Mouse (Mus musculus) small intestine, adult 2 months (tissue): ENCODE data around the gene Mdfi. TPM values are rescaled to one million over a fixed set of nuclear protein-coding genes. Genes with fewer than 3 reads are reported as not detected.
A peak's percentile ranks its signal among the peaks of the same experiment; 100 is the strongest.

ENCODE experiments used
- H3K27ac ChIP-seq: fragments of 200-500 bp; 2 replicates; pipeline ENCODE4 v1.5.1; 2012; ENCODE audit warnings: low read depth, low read length, control low read depth, inconsistent platforms; ENCODE audit not compliant: insufficient read depth
- H3K27me3 ChIP-seq: fragments of 200-500 bp; 2 replicates; pipeline ENCODE4 v1.6.1; 2012; ENCODE audit warnings: mild to moderate bottlenecking, moderate library complexity, low read length, inconsistent platforms; ENCODE audit not compliant: control insufficient read depth, insufficient read depth
- H3K36me3 ChIP-seq: fragments of 200-500 bp; 2 replicates; pipeline ENCODE4 v1.6.1; 2012; ENCODE audit warnings: mild to moderate bottlenecking, low read length, control low read depth, inconsistent platforms; ENCODE audit not compliant: control insufficient read depth, insufficient read depth
- H3K4me1 ChIP-seq: fragments of 200-500 bp; 2 replicates; pipeline ENCODE4 v1.6.1; 2012; ENCODE audit warnings: low read length, inconsistent platforms, mixed read lengths; ENCODE audit not compliant: control insufficient read depth, insufficient read depth, insufficient read length
- H3K4me3 ChIP-seq: fragments of 200-500 bp; 2 replicates; pipeline ENCODE4 v1.5.1; 2012; ENCODE audit warnings: low read depth, mild to moderate bottlenecking, control low read depth, inconsistent platforms, low read length, moderate library complexity
- CTCF ChIP-seq: fragments of 200-500 bp; IDR thresholded peaks from 2 replicates; pipeline ENCODE4 v1.5.1; 2012; ENCODE audit warnings: low read depth, mild to moderate bottlenecking, control low read depth, inconsistent platforms, low read length, moderate library complexity, mixed read lengths; ENCODE audit not compliant: insufficient replicate concordance, insufficient read length; ENCODE audit errors: extremely low read depth
- POLR2A ChIP-seq: fragments of 200-500 bp; IDR thresholded peaks from 2 replicates; pipeline ENCODE4 v1.6.1; 2012; ENCODE audit warnings: low read depth, mild to moderate bottlenecking, control low read depth, inconsistent platforms, low read length, moderate library complexity
- WGBS: fragments of 180-500 bp; shearing (Covaris S2); methylation state at CpG from one replicate; pipeline ENCODE4 v1.1.7; 2018; 5-methylcytosine and 5-hydroxymethylcytosine counted together
- polyA plus RNA-seq: library from polyadenylated mRNA; depleted of rRNA; stranded (reverse); fragments of >200 nt; gene quantifications from 2 replicates; pipeline ENCODE4 v1.2.3, GENCODE M21; 2012; rRNA removed

Mdfi gene
- polyA plus RNA-seq, 1 experiment: 7.3 TPM

DNA sequence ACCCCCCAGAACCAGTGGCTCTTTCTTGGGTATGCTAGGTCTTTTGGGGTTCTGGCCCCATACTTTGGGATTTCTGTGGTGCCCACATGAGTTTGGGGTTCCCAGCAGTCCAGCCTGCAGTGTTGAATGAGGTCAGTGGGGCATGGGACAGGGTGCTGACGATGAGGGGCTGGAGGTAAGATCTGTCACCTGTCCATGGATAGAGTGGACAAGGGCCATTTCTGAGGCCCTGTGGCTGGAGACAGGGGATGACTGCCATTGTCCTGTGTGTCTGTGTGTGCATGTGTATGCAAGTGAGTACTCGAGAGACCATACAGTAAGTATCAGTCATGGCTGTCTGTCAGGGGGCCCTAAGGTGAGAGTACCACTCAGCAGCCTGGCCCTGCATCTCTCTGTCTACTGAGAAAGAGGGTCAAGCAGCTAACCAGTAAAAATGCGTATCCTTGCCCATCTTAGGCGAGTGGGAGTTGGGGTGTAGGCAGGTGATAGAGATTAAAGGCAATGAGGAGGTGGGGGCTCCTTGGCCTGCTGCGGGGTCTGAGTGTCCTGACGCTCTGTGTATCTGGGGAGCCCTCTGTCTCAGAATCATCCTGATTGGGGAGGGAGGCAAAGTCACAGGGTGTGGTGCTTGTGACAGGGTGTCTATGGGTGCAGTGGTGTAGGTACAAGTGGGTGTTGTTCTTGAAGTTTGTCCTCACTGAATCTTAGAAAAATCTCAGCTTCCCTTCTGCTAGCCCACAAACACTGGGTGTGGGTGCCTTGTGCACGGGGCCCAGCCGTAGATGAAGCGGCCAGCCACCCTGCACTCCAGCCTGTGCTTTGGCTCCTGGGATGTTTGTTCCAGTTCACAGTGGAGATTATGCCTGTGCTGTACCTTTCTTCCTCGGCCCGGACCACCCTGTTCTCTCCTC, 64.8 kb downstream of the Mdfi start:
- Histone ChIP-seq H3K4me3 (peak overlapping the region; percentile 10; the same call in 1 of the 2 replicates), H3K27me3 (no peaks in the 10 kb centered on the region), H3K4me1 (peaks cover 18% of the 10 kb centered on the region), H3K36me3 (no peaks in the 10 kb centered on the region; the same call in 1 of the 2 replicates), H3K27ac (peak overlapping the region; percentile 53)
- 85% methylated on average over 11 of the region's 11 CpGs for WGBS
- TF ChIP-seq CTCF: no peak
- TF ChIP-seq POLR2A: no peak

- Histone ChIP-seq H3K36me3 (no peaks in the 10 kb centered on the region; the same call in 1 of the 2 replicates), H3K27me3 (no peaks in the 10 kb centered on the region), H3K27ac (peak overlapping the region; percentile 53), H3K4me3 (peak overlapping the region; percentile 10), H3K4me1 (peaks cover 18% of the 10 kb centered on the region)
- peak; percentile 36; the same call in 1 of the 2 replicates for TF ChIP-seq CTCF
- no peak for TF ChIP-seq POLR2A
- 50% methylated on average over 12 of the region's 12 CpGs for WGBS
These were observed 65.7 kb downstream of the Mdfi start for GRCm38 (mm10) chr17:47768707-47769276.

DNA sequence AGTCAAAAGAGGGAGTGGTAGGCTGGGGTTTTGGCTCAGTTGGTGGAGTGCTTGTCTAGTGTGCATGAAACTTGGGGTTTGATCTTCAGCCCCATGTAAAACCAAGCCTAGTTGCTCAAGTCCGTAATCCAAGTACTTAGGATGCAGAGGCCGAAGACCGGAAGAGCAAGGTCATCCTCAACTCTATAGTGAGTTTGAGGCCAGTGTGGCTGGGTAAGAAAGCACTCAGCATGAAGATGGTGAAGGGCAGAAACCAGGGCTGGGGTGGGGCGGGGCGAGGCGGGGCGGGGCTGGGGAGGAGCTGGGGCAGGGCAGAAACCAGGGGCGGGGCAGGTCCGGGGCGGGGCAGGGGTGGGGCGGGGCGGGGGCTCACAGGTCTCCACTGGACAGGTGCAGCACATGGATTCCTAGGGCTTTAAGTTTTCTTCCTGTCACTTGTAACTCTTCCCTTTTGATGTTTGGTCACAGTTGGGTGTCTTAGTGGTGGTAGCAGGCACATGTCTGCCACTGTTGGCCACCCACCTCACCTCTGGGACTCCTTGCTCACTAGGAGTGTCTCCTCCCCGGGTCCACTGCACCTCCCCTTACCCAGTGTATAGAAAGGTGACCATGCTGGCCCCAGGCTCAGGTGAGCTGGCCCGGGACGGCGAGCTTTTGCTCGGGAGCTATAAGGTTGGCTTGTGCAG, 66.9 kb downstream of the Mdfi start:
- peaks cover 18% of the 10 kb centered on the region for H3K4me1 ChIP-seq
- H3K36me3 ChIP-seq: no peaks in the 10 kb centered on the region; the same call in 1 of the 2 replicates
- 32% methylated on average over 17 of the region's 17 CpGs for WGBS
- peak overlapping the region; percentile 50 for H3K27ac ChIP-seq
- no peaks in the 10 kb centered on the region for H3K27me3 ChIP-seq
- no peak overlapping the region for H3K4me3 ChIP-seq
- no peak for TF ChIP-seq CTCF

DNA sequence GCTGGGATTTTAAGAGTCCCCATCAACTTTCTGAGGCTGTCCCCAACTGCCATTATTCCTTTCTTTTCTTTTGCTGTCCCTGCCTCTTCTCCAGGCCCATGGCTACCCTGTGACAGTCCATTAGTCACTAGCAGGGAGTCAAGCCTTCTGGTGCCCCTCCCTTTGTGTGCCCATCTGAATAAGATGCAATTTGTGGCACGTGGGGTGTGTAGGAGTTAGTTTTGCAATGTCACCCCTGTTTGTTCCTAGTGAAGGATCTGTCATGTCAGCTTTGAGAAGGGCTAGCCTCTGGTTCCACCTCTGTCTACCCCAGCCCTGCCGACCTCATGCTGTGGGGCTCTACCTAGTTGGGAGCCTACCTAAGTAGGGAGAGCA, 67.4 kb downstream of the Mdfi start:
- no peaks in the 10 kb centered on the region; the same call in 1 of the 2 replicates for H3K36me3 ChIP-seq
- TF ChIP-seq POLR2A: no peak
- no peak for TF ChIP-seq CTCF
- WGBS: 57% methylated on average over 2 of the region's 2 CpGs
- peaks cover 18% of the 10 kb centered on the region for H3K4me1 ChIP-seq
- no peaks in the 10 kb centered on the region for H3K27me3 ChIP-seq
- no peak overlapping the region for H3K4me3 ChIP-seq
- peak overlapping the region; percentile 50 for H3K27ac ChIP-seq

DNA sequence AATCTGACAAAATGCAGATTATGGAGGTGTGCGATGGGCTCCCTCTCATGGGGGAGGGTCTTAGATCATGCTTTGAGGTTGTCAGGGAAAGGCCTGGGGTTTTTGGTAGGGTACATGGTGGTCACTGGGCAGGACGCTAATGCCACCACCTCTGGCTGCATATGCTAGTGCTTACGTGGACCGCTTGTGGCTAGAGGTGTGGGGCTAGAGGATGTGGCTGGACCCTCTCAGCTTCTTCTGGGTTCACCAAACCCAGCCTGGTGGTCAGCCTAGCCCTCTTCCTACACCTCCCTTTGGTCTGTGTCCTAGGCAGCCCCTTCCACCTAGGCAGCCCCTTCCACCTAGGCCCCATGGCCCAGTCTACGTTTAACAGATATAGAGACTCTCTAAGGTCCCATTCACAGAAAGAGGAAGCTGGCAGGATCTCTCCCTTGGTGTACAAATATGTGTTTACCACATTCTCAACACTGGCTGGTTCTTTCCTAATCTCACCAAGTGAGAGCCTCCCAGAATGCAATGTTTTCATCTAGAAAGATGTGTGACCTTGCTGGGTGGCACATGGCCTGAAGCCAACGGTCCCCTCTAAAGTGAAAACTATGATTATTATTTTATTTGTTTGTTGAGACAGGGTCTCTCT, 68.0 kb downstream of the Mdfi start:
- Histone ChIP-seq H3K36me3 (no peaks in the 10 kb centered on the region; the same call in 1 of the 2 replicates), H3K27ac (peak overlapping the region; percentile 20; the same call in 1 of the 2 replicates), H3K27me3 (no peaks in the 10 kb centered on the region), H3K4me3 (no peak overlapping the region), H3K4me1 (peaks cover 18% of the 10 kb centered on the region)
- TF ChIP-seq POLR2A: no peak
- TF ChIP-seq CTCF: no peak
- 83% methylated on average over 6 of the region's 6 CpGs for WGBS

- 83% methylated on average over 4 of the region's 4 CpGs for WGBS
- Histone ChIP-seq H3K36me3 (no peaks in the 10 kb centered on the region; the same call in 1 of the 2 replicates), H3K4me3 (no peak overlapping the region), H3K27ac (peak overlapping the region; percentile 20; the same call in 1 of the 2 replicates), H3K27me3 (no peaks in the 10 kb centered on the region), H3K4me1 (peaks cover 18% of the 10 kb centered on the region)
- TF ChIP-seq CTCF (no peak), POLR2A (no peak)
These were observed 68.5 kb downstream of the Mdfi start for GRCm38 (mm10) chr17:47765986-47766385.

Other genes starting within 250 kb of the Mdfi start
- gene Bysl, start 223.2 kb downstream of the Mdfi start, polyA plus RNA-seq: 3.3 and 3.5 TPM in 2 replicates
- gene Med20, start 223.1 kb downstream of the Mdfi start, polyA plus RNA-seq: 7.3 and 11.3 TPM in 2 replicates
- gene Gm20517, start 223.1 kb downstream of the Mdfi start, polyA plus RNA-seq: 0.88 and 1.7 TPM in 2 replicates
- gene Usp49, start 204.0 kb downstream of the Mdfi start, polyA plus RNA-seq: 2.3 and 4.6 TPM in 2 replicates
- gene Tomm6, start 146.3 kb downstream of the Mdfi start, polyA plus RNA-seq: 41.1 and 59.0 TPM in 2 replicates
- gene Frs3, start 145.7 kb downstream of the Mdfi start, polyA plus RNA-seq: 7.1 and 13.1 TPM in 2 replicates
- gene Gm21981, start 140.2 kb downstream of the Mdfi start, polyA plus RNA-seq: 0.20 and 0.39 TPM in 2 replicates
- gene Prickle4, start 140.0 kb downstream of the Mdfi start, polyA plus RNA-seq: 0.89 and 1.4 TPM in 2 replicates
- 12.3 and 443 TPM in 2 replicates for gene Pgc, start 107.8 kb downstream of the Mdfi start, polyA plus RNA-seq
- gene Tfeb, start 97.7 kb downstream of the Mdfi start, polyA plus RNA-seq: 27.5 and 60.3 TPM in 2 replicates
- gene Foxp4, start 90.0 kb upstream of the Mdfi start, polyA plus RNA-seq: 66.9 and 126 TPM in 2 replicates
- gene 1700122O11Rik, start 203.6 kb upstream of the Mdfi start, polyA plus RNA-seq: not detected in 2 replicates